Mouse (Mus musculus) myocyte (in vitro differentiated cells): ENCODE measurements around the gene Dlg2.

ENCODE experiments used
- E2F4 ChIP-seq: IDR thresholded peaks from one replicate; pipeline ENCODE4 v1.6.1; 2011; ENCODE audit warnings: mild to moderate bottlenecking, control low read depth, moderate library complexity; ENCODE audit not compliant: insufficient read depth
- MAX ChIP-seq: IDR thresholded peaks from one replicate; pipeline ENCODE4 v1.6.1; 2011; ENCODE audit warnings: low read depth, mild to moderate bottlenecking, control low read depth
- MYOD1 ChIP-seq, 3 experiments: IDR thresholded peaks; one replicate each; pipeline ENCODE4 v1.6.1; 2011; ENCODE audit warnings: control low read depth in 2 of 3, low read depth in 2 of 3, mild to moderate bottlenecking in 2 of 3, moderate library complexity in 1 of 3; ENCODE audit not compliant: insufficient read length in 2 of 3, control insufficient read depth in 1 of 3
- POLR2A ChIP-seq: IDR thresholded peaks from one replicate; pipeline ENCODE4 v1.6.1; 2011; ENCODE audit warnings: low read depth, mild to moderate bottlenecking, control low read depth, moderate library complexity; ENCODE audit not compliant: insufficient read length
- TCF12 ChIP-seq: IDR thresholded peaks from one replicate; pipeline ENCODE4 v1.6.1; 2011; ENCODE audit warnings: mild to moderate bottlenecking, control low read depth; ENCODE audit not compliant: poor library complexity, insufficient read depth, severe bottlenecking
- USF1 ChIP-seq: IDR thresholded peaks from one replicate; pipeline ENCODE4 v1.6.1; 2011; ENCODE audit warnings: low read depth, mild to moderate bottlenecking, control low read depth, moderate library complexity

GRCm38 (mm10) chr7:91311177-91311576 lies 834.7 kb downstream of the Dlg2 start:
- no peak for TF ChIP-seq E2F4
- TF ChIP-seq POLR2A = no peak
- TF ChIP-seq USF1 = no peak
- TF ChIP-seq TCF12 = no peak
- TF ChIP-seq MYOD1 (IDR thresholded peaks at IDR 0.05; ENCODE audit: control insufficient read depth in 1 of 3, insufficient read length in 2 of 3, low read depth in 2 of 3) = no peak
- TF ChIP-seq MAX = no peak
